Mouse (Mus musculus) kidney, embryonic 16.5 days (tissue): ENCODE measurements around the gene Gzmb. TPM values are rescaled to one million over a fixed set of nuclear protein-coding genes. Genes with fewer than 3 reads are reported as not detected.

ENCODE experiments used
- polyA plus RNA-seq: library from polyadenylated mRNA; unstranded; fragments of >200 nt; fragmentation: Nextera tagmentation; extraction: Ambion mirVana; gene quantifications from 2 replicates; pipeline ENCODE4 v1.2.1, GENCODE M21; 2015

Gzmb gene
- polyA plus RNA-seq, 1 experiment from 2014 or later, result 0.11 TPM

Other genes starting within 250 kb of the Gzmb start
- not detected in 2 replicates for gene Mcpt1, start 244.3 kb downstream of the Gzmb start, polyA plus RNA-seq
- not detected in 2 replicates for gene Mcpt9, start 231.8 kb downstream of the Gzmb start, polyA plus RNA-seq
- 0.15 TPM in 1 of 2 replicates, not detected in the other for gene Mcpt2, start 220.2 kb downstream of the Gzmb start, polyA plus RNA-seq
- gene Mcpt4, start 199.9 kb downstream of the Gzmb start, polyA plus RNA-seq, result not detected in 2 replicates
- gene Mcpt8, start 177.0 kb downstream of the Gzmb start, polyA plus RNA-seq, result 0.22 and 0.52 TPM in 2 replicates
- not detected in 2 replicates for gene Ctsg, start 159.7 kb downstream of the Gzmb start, polyA plus RNA-seq
- not detected in 2 replicates for gene Gzme, start 141.6 kb downstream of the Gzmb start, polyA plus RNA-seq
- not detected in 2 replicates for gene Gzmd, start 129.7 kb downstream of the Gzmb start, polyA plus RNA-seq
- gene Gzmg, start 102.7 kb downstream of the Gzmb start, polyA plus RNA-seq, result not detected in 2 replicates
- gene Gzmn, start 87.7 kb downstream of the Gzmb start, polyA plus RNA-seq, result not detected in 2 replicates
- gene Gzmf, start 50.8 kb downstream of the Gzmb start, polyA plus RNA-seq, result not detected in 2 replicates
- gene Gzmc, start 27.6 kb downstream of the Gzmb start, polyA plus RNA-seq, result not detected in 2 replicates
- 2.8 and 2.9 TPM in 2 replicates for gene Atp12a, start 102.8 kb upstream of the Gzmb start, polyA plus RNA-seq
- 0.92 and 1.2 TPM in 2 replicates for gene Rnf17, start 140.3 kb upstream of the Gzmb start, polyA plus RNA-seq